ENCODE assay signal across 1 mouse cellular context in genomic region chr19:53331882-53332500, GRCm38 (mm10).
TF ChIP-seq lines count a peak whose summit lies in the region.

No protein-coding gene starts in this region.

TF ChIP-seq in MEL, 35 proteins besides CTCF, POLR2A, EP300 and RAD21:
- TF ChIP-seq BHLHE40 (IDR thresholded peaks at IDR 0.05; ENCODE audit: borderline replicate concordance, low read depth, low read length) (peak; percentile 71), HCFC1 (IDR thresholded peaks at IDR 0.05; ENCODE audit: low read depth, low read length) (peak; percentile 26; the same call in 1 of the 2 replicates), MYC (IDR thresholded peaks at IDR 0.05; ENCODE audit: low read depth, low read length) (peak; percentile 47; the same call in 1 of the 2 replicates), TCF12 (IDR thresholded peaks at IDR 0.05; ENCODE audit: low read depth, low read length) (0 out of 2 replicates have a peak, but pooled peaks have one; percentile 23), JUND (IDR thresholded peaks at IDR 0.05; ENCODE audit: low read depth, low read length) (peak; percentile 30; the same call in 1 of the 2 replicates), ZMIZ1 (IDR thresholded peaks at IDR 0.05; ENCODE audit: low read depth, low read length) (no peak), USF1 (IDR thresholded peaks at IDR 0.05; ENCODE audit: low read depth, low read length) (peak; percentile 58; the same call in 1 of the 2 replicates), POLR2AphosphoS2 (IDR thresholded peaks at IDR 0.05; ENCODE audit: low read length) (no peak), TBP (IDR thresholded peaks at IDR 0.05; ENCODE audit: low read depth, low read length) (peak; percentile 35; the same call in 1 of the 2 replicates), RCOR1 (IDR thresholded peaks at IDR 0.05; ENCODE audit: low read depth, low read length) (peak; percentile 36; the same call in 1 of the 2 replicates), CHD2 (IDR thresholded peaks at IDR 0.05; ENCODE audit: low read length) (no peak), MAX (IDR thresholded peaks at IDR 0.05; ENCODE audit: low read length) (peak; percentile 40), MXI1 (IDR thresholded peaks at IDR 0.05; ENCODE audit: low read depth, low read length) (no peak; the same call in 1 of the 2 replicates), ETS1 (IDR thresholded peaks at IDR 0.05; ENCODE audit: low read depth, low read length) (0 out of 2 replicates have a peak, but pooled peaks have one; percentile 26), NELFE (IDR thresholded peaks at IDR 0.05; ENCODE audit: low read depth, low read length) (peak; percentile 47; the same call in 1 of the 2 replicates), MAFK (IDR thresholded peaks at IDR 0.05; ENCODE audit: borderline replicate concordance, low read depth, low read length) (no peak), ELF1 (IDR thresholded peaks at IDR 0.05; ENCODE audit: low read depth, low read length) (peak; percentile 55; the same call in 1 of the 2 replicates), SMC3 (IDR thresholded peaks at IDR 0.05; ENCODE audit: low read depth, low read length) (no peak), GATA1 (IDR thresholded peaks at IDR 0.05; ENCODE audit: low read depth, low read length) (peak; percentile 71), UBTF (IDR thresholded peaks at IDR 0.05; ENCODE audit: borderline replicate concordance, insufficient read depth, low read depth, low read length) (no peak), SIN3A (IDR thresholded peaks at IDR 0.05; ENCODE audit: low read length) (no peak; the same call in 1 of the 2 replicates), TAL1 (IDR thresholded peaks at IDR 0.05; ENCODE audit: low read length) (peak; percentile 70)
